Mouse (Mus musculus): ENCODE data around the gene Cnbp. TPM values are rescaled to one million over a fixed set of nuclear protein-coding genes. Genes with fewer than 3 reads are reported as not detected.

Cnbp gene
- polyA plus RNA-seq, 1 experiment, result 7.3 TPM

DNA sequence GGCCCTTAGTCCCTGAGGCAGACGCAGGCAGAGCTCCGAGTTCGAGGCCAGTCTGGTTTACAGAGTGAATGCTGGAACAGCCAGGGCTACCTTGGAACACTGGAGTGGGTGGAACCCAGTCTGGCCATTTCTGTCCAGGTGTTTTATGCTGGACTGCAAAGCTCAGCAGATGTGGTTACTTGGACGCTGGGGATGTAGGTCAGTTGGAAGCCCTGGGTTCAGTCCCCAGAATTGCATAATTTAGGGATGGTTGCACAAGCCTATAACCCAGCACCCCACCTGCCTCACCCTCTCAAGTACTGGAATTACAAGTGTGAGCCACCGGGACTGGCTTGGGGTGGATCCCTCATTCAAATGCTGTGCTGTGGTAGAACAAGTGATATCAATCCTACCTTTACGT, 15.3 kb upstream of the Cnbp start:
- Histone ChIP-seq H3K9me3 (ENCODE audit: control insufficient read depth, low read length) (no peaks in the 10 kb centered on the region), H3K4me1 (ENCODE audit: control insufficient read depth) (peaks cover 54% of the 10 kb centered on the region), H3K4me3 (replicated peaks) (no peak overlapping the region), H3K36me3 (ENCODE audit: control insufficient read depth) (no peaks in the 10 kb centered on the region), H3K27me3 (ENCODE audit: control insufficient read depth) (no peaks in the 10 kb centered on the region)
- TF ChIP-seq TAL1 (IDR thresholded peaks at IDR 0.05; ENCODE audit: low read length), result no peak
- no peak for TF ChIP-seq GATA1 (IDR thresholded peaks at IDR 0.05; ENCODE audit: low read length)

GRCm38 (mm10) chr6:87857071-87857470, 6.2 kb upstream of the Cnbp start:
- no peaks in the 10 kb centered on the region for H3K9me3 ChIP-seq (ENCODE audit: control insufficient read depth, low read length)
- no peak overlapping the region for H3K4me3 ChIP-seq (replicated peaks)
- H3K4me1 ChIP-seq (ENCODE audit: control insufficient read depth), result peaks cover 22% of the 10 kb centered on the region
- no peak for TF ChIP-seq GATA1 (IDR thresholded peaks at IDR 0.05; ENCODE audit: low read length)
- TF ChIP-seq TAL1 (IDR thresholded peaks at IDR 0.05; ENCODE audit: low read length), result no peak
- peaks cover 13% of the 10 kb centered on the region for H3K27me3 ChIP-seq (ENCODE audit: control insufficient read depth)
- no peaks in the 10 kb centered on the region for H3K36me3 ChIP-seq (ENCODE audit: control insufficient read depth)

DNA sequence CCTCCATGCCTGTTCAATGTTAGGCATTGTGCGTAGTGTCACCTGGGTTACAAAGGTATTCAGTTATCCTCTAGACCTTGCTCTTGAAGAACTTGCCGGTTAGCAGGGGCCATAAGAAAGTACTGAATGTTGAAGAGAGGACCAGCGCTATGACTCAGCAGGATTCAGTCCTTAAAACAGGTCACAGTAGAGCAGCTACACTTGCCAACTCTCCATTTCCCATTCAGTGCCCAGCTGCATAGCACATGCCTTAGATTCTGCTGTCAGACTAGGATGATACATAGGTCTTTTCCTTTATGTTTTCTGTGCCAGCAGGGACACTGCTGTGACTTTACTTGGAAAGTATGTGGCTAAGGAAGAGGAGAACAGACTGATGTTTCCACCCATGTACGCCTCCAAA, 2.5 kb upstream of the Cnbp start:
- peaks cover 13% of the 10 kb centered on the region for H3K27me3 ChIP-seq (ENCODE audit: control insufficient read depth)
- peaks cover 10% of the 10 kb centered on the region for H3K36me3 ChIP-seq (ENCODE audit: control insufficient read depth)
- H3K4me1 ChIP-seq (ENCODE audit: control insufficient read depth), result peaks cover 41% of the 10 kb centered on the region
- no peaks in the 10 kb centered on the region for H3K9me3 ChIP-seq (ENCODE audit: control insufficient read depth, low read length)
- H3K4me3 ChIP-seq (replicated peaks), result no peak overlapping the region
- TF ChIP-seq TAL1 (IDR thresholded peaks at IDR 0.05; ENCODE audit: low read length), result no peak
- TF ChIP-seq GATA1 (IDR thresholded peaks at IDR 0.05; ENCODE audit: low read length), result no peak

- Histone ChIP-seq H3K4me1 (ENCODE audit: control insufficient read depth) (peaks cover 56% of the 10 kb centered on the region), H3K9me3 (ENCODE audit: control insufficient read depth, low read length) (no peaks in the 10 kb centered on the region), H3K36me3 (ENCODE audit: control insufficient read depth) (peaks cover 26% of the 10 kb centered on the region), H3K4me3 (replicated peaks) (peak overlapping the region; percentile 100), H3K27me3 (ENCODE audit: control insufficient read depth) (peaks cover 6% of the 10 kb centered on the region)
- TF ChIP-seq TAL1 (IDR thresholded peaks at IDR 0.05; ENCODE audit: low read length) (no peak), GATA1 (IDR thresholded peaks at IDR 0.05; ENCODE audit: low read length) (no peak)
These were observed 965 bp upstream of the Cnbp start for GRCm38 (mm10) chr6:87851871-87852270.

GRCm38 (mm10) chr6:87850155-87850899, 579 bp downstream of the Cnbp start:
- peaks cover 63% of the 10 kb centered on the region for H3K4me1 ChIP-seq (ENCODE audit: control insufficient read depth)
- peak overlapping the region; percentile 100 for H3K4me3 ChIP-seq (replicated peaks)
- no peaks in the 10 kb centered on the region for H3K9me3 ChIP-seq (ENCODE audit: control insufficient read depth, low read length)
- TF ChIP-seq GATA1 (IDR thresholded peaks at IDR 0.05; ENCODE audit: low read length) (no peak), TAL1 (IDR thresholded peaks at IDR 0.05; ENCODE audit: low read length) (no peak)
- H3K27me3 ChIP-seq (ENCODE audit: control insufficient read depth), result no peaks in the 10 kb centered on the region
- peaks cover 41% of the 10 kb centered on the region for H3K36me3 ChIP-seq (ENCODE audit: control insufficient read depth)

- Histone ChIP-seq H3K36me3 (ENCODE audit: control insufficient read depth) (peaks cover 47% of the 10 kb centered on the region), H3K4me3 (replicated peaks) (peak overlapping the region; percentile 100), H3K4me1 (ENCODE audit: control insufficient read depth) (peaks cover 66% of the 10 kb centered on the region), H3K27me3 (ENCODE audit: control insufficient read depth) (no peaks in the 10 kb centered on the region), H3K9me3 (ENCODE audit: control insufficient read depth, low read length) (no peaks in the 10 kb centered on the region)
- TF ChIP-seq TAL1 (IDR thresholded peaks at IDR 0.05; ENCODE audit: low read length) (no peak), GATA1 (IDR thresholded peaks at IDR 0.05; ENCODE audit: low read length) (no peak)
These were observed 1.1 kb downstream of the Cnbp start for GRCm38 (mm10) chr6:87849780-87850154.

GRCm38 (mm10) chr6:87846813-87847212, 4.1 kb downstream of the Cnbp start:
- Histone ChIP-seq H3K27me3 (ENCODE audit: control insufficient read depth) (no peaks in the 10 kb centered on the region), H3K9me3 (ENCODE audit: control insufficient read depth, low read length) (no peaks in the 10 kb centered on the region), H3K4me1 (ENCODE audit: control insufficient read depth) (peaks cover 47% of the 10 kb centered on the region), H3K36me3 (ENCODE audit: control insufficient read depth) (peaks cover 76% of the 10 kb centered on the region), H3K4me3 (replicated peaks) (no peak overlapping the region)
- TF ChIP-seq TAL1 (IDR thresholded peaks at IDR 0.05; ENCODE audit: low read length), result no peak
- no peak for TF ChIP-seq GATA1 (IDR thresholded peaks at IDR 0.05; ENCODE audit: low read length)

DNA sequence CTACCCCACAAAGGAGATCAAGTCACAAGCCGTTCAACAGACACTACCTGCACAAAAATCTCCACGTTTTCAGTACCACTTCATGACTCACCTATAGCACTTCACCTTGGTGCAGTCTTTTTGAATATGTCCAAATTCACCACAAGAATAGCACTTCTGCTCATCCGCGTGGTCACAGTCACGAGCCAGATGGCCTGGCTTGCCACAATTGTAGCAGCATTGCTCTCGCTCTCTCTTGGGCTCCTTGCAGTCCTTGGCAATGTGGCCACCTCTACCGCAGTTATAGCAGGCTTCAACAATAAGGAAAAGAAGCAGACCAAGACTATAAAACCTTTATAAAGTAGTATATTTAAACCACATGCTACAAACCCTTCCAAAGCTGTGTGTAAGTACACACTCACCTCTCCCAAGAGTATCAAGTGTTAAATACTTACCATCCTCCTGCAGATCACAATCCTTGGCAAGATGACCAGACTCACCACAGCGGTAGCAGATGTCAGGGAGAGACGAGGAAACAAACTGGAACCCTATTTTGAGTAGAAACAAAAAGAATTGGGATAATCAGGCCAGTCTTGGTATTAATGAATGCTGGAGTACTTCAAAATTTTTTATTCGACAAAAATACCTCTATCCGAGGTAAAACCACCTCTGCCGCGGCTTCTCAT, 5.7 kb downstream of the Cnbp start:
- no peaks in the 10 kb centered on the region for H3K27me3 ChIP-seq (ENCODE audit: control insufficient read depth)
- H3K4me1 ChIP-seq (ENCODE audit: control insufficient read depth), result peaks cover 49% of the 10 kb centered on the region
- no peak overlapping the region for H3K4me3 ChIP-seq (replicated peaks)
- TF ChIP-seq TAL1 (IDR thresholded peaks at IDR 0.05; ENCODE audit: low read length) (no peak), GATA1 (IDR thresholded peaks at IDR 0.05; ENCODE audit: low read length) (no peak)
- H3K36me3 ChIP-seq (ENCODE audit: control insufficient read depth), result peaks cover 93% of the 10 kb centered on the region
- no peaks in the 10 kb centered on the region for H3K9me3 ChIP-seq (ENCODE audit: control insufficient read depth, low read length)

- Histone ChIP-seq H3K4me1 (ENCODE audit: control insufficient read depth) (peaks cover 51% of the 10 kb centered on the region), H3K4me3 (replicated peaks) (no peak overlapping the region), H3K36me3 (ENCODE audit: control insufficient read depth) (peaks cover 75% of the 10 kb centered on the region), H3K27me3 (ENCODE audit: control insufficient read depth) (no peaks in the 10 kb centered on the region), H3K9me3 (ENCODE audit: control insufficient read depth, low read length) (no peaks in the 10 kb centered on the region)
- no peak for TF ChIP-seq GATA1 (IDR thresholded peaks at IDR 0.05; ENCODE audit: low read length)
- TF ChIP-seq TAL1 (IDR thresholded peaks at IDR 0.05; ENCODE audit: low read length), result no peak
These were observed 8.7 kb downstream of the Cnbp start for GRCm38 (mm10) chr6:87842254-87842653.

Data from erythroblast, embryonic 14.5 days (primary cell).